Mouse (Mus musculus): ENCODE results near the gene Slc26a1. TPM values are rescaled to one million over a fixed set of nuclear protein-coding genes. Genes with fewer than 3 reads are reported as not detected.

Gene Slc26a1
- polyA plus RNA-seq, 1 experiment from 2014 or later = 0.97 TPM

- H3K4me2 ChIP-seq (ENCODE audit: low read depth) = peak within 1 kb of the TSS; percentile 79
- H3K9ac ChIP-seq (ENCODE audit: low read length) = peak within 1 kb of the TSS; percentile 85
- peak; percentile 96 for DNase-seq (ENCODE audit: low spot score)
- peak within 1 kb of the TSS; percentile 63 for H3K4me3 ChIP-seq (ENCODE audit: low read depth, low read length)
- no peaks in the 10 kb centered on the region for H3K36me3 ChIP-seq (ENCODE audit: control insufficient read depth, insufficient read depth, low read length)
- no peaks in the 10 kb centered on the region for H3K27me3 ChIP-seq (ENCODE audit: control insufficient read depth, insufficient read depth, low read length)
- H3K27ac ChIP-seq (ENCODE audit: low read depth, low read length) = peak within 1 kb of the TSS; percentile 73
- no peaks in the 10 kb centered on the region for H3K9me3 ChIP-seq (ENCODE audit: control insufficient read depth, low read length)
- ATAC-seq (ENCODE audit: insufficient read depth, low FRiP score, low TSS enrichment) = peak; percentile 94
- H3K4me1 ChIP-seq (ENCODE audit: control insufficient read depth, insufficient read depth, low read length) = peaks cover 6% of the 10 kb centered on the region; the same call in 1 of the 2 replicates
- under 1% methylated on average over 58 of the region's 58 CpGs for WGBS
Observed at GRCm38 (mm10) chr5:108629634-108630483, 45.5 kb downstream of the Slc26a1 start, which contains the start of the genes Gak and Tmem175. Gene Gak, minus strand, starts transcription at chr5:108629755. Gene Tmem175, plus strand, starts transcription at chr5:108629770.

DNA sequence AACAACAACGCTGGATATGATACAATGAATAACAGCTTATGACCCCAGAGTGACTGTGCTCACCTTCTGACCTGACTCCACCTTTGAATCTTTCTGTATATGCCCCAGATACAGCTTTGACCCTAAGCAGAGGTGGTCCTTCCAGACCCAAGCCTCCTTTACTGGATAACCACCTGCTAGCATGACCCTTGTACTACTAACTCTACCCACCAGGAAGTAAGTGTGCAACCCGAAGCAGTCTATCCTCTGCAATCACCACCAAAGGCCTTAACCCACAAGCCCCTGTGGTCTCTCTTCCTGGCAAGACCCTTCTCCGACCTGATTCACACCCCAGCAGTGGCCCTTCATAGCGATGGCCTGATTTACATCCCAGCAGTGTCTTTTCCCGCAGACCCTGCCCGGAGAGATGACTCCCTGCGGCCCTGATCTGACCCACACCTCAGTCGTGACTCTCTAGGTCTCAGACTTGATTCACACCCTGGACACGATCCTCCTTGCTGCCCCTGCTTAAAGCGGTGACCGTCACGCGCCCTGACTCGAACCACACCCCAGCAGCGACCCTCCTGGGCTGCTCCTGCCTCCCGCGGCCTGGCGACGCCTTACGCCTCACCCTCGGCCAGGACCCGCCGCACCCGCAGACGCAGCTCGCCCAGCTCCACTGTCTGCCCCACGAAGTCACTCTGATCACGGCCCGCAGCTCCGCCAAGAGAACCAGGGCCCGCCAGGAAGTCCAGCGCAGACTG is 46.3 kb downstream of the Slc26a1 start:
- H3K4me2 ChIP-seq (ENCODE audit: low read depth) = peak overlapping the region; percentile 79
- no peaks in the 10 kb centered on the region for H3K9me3 ChIP-seq (ENCODE audit: control insufficient read depth, low read length)
- no peaks in the 10 kb centered on the region for H3K27me3 ChIP-seq (ENCODE audit: control insufficient read depth, insufficient read depth, low read length)
- H3K27ac ChIP-seq (ENCODE audit: low read depth, low read length) = peak overlapping the region; percentile 73
- peak overlapping the region; percentile 63 for H3K4me3 ChIP-seq (ENCODE audit: low read depth, low read length)
- H3K9ac ChIP-seq (ENCODE audit: low read length) = peak overlapping the region; percentile 85
- peaks cover 6% of the 10 kb centered on the region; the same call in 1 of the 2 replicates for H3K4me1 ChIP-seq (ENCODE audit: control insufficient read depth, insufficient read depth, low read length)
- H3K36me3 ChIP-seq (ENCODE audit: control insufficient read depth, insufficient read depth, low read length) = no peaks in the 10 kb centered on the region
- DNase-seq (ENCODE audit: low spot score) (no peak), ATAC-seq (ENCODE audit: insufficient read depth, low FRiP score, low TSS enrichment) (peak; percentile 88)
- 2% methylated on average over 32 of the region's 32 CpGs for WGBS

DNA sequence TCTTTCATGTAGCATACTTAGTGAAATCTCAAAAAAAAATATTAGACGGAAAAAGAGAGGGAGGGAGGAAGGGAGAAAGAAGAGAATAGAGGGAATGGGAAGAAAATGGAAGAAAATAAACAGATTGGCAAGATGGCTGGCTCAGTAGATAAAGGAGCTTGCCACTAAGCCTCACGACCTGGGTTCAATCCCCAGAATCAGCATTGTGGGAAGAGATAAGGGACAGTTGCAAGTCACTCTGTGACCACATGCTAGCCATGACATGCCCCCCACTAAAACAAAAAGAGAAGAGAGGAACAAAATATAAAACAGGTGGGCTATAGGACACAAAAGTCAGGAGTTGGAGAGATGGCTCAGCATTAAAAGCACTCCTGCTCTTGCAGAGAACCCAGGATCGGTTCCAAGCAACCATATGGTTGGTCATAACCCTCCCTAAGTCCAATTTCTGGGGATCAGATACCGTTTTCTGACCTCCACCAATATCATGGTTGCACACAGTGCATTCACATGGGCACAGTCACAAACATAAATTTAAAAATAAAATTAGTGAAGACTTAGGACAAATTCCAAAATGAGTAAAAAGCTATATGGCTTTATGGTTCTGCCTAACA is 49.2 kb downstream of the Slc26a1 start:
- 91% methylated on average over 4 of the region's 4 CpGs for WGBS
- H3K9ac ChIP-seq (ENCODE audit: low read length) = no peak overlapping the region
- no peaks in the 10 kb centered on the region for H3K36me3 ChIP-seq (ENCODE audit: control insufficient read depth, insufficient read depth, low read length)
- no peaks in the 10 kb centered on the region for H3K9me3 ChIP-seq (ENCODE audit: control insufficient read depth, low read length)
- no peak overlapping the region for H3K4me2 ChIP-seq (ENCODE audit: low read depth)
- no peak for DNase-seq (ENCODE audit: low spot score)
- no peak overlapping the region for H3K27ac ChIP-seq (ENCODE audit: low read depth, low read length)
- H3K4me1 ChIP-seq (ENCODE audit: control insufficient read depth, insufficient read depth, low read length) = peaks cover 6% of the 10 kb centered on the region; the same call in 1 of the 2 replicates
- ATAC-seq (ENCODE audit: insufficient read depth, low FRiP score, low TSS enrichment) = no peak
- H3K27me3 ChIP-seq (ENCODE audit: control insufficient read depth, insufficient read depth, low read length) = no peaks in the 10 kb centered on the region
- H3K4me3 ChIP-seq (ENCODE audit: low read depth, low read length) = no peak overlapping the region

DNA sequence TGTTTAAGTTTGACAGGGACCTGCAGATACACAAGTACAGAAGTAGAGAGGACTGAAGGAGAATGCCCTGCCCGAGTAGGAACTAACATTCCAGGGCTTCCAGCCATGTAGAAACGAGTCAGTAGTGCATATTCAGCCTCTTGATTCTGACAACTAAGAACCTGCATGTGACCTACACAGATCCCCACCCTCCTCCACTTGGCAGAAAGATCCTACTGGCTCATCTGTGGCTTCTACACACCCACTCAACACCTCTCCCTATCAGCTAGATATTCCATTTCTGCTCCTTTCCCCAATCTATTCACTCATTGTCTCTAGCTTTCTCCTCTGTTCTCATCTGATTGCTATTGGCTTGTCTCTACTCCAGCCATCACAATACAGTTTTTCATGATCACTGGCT is 53.5 kb downstream of the Slc26a1 start:
- Histone ChIP-seq H3K27me3 (ENCODE audit: control insufficient read depth, insufficient read depth, low read length) (no peaks in the 10 kb centered on the region), H3K4me1 (ENCODE audit: control insufficient read depth, insufficient read depth, low read length) (no peaks in the 10 kb centered on the region), H3K27ac (ENCODE audit: low read depth, low read length) (no peak overlapping the region), H3K9me3 (ENCODE audit: control insufficient read depth, low read length) (no peaks in the 10 kb centered on the region), H3K36me3 (ENCODE audit: control insufficient read depth, insufficient read depth, low read length) (no peaks in the 10 kb centered on the region; the same call in none of the 2 replicates), H3K4me3 (ENCODE audit: low read depth, low read length) (no peak overlapping the region), H3K9ac (ENCODE audit: low read length) (no peak overlapping the region), H3K4me2 (ENCODE audit: low read depth) (no peak overlapping the region)
- DNase-seq (ENCODE audit: low spot score) (no peak), ATAC-seq (ENCODE audit: insufficient read depth, low FRiP score, low TSS enrichment) (no peak)
- 65% methylated on average over 2 of the region's 2 CpGs for WGBS

Other genes with a start within 250 kb of the Slc26a1 start
- gene Atp5k, start 241.1 kb downstream of the Slc26a1 start, polyA plus RNA-seq (2014; fragmentation: Nextera tagmentation; extraction: Ambion mirVana) = 386 and 414 TPM in 2 replicates
- gene Mfsd7a, start 226.7 kb downstream of the Slc26a1 start, polyA plus RNA-seq (2014; fragmentation: Nextera tagmentation; extraction: Ambion mirVana) = not detected in 2 replicates
- 35.2 and 36.2 TPM in 2 replicates for gene Pcgf3, start 214.3 kb downstream of the Slc26a1 start, polyA plus RNA-seq (2014; fragmentation: Nextera tagmentation; extraction: Ambion mirVana)
- gene Cplx1, start 125.5 kb downstream of the Slc26a1 start, polyA plus RNA-seq (2014; fragmentation: Nextera tagmentation; extraction: Ambion mirVana) = 16.9 and 17.4 TPM in 2 replicates
- gene Gak, start 45.8 kb downstream of the Slc26a1 start, polyA plus RNA-seq (2014; fragmentation: Nextera tagmentation; extraction: Ambion mirVana) = 53.4 and 53.5 TPM in 2 replicates
- 17.7 and 20.7 TPM in 2 replicates for gene Tmem175, start 45.8 kb downstream of the Slc26a1 start, polyA plus RNA-seq (2014; fragmentation: Nextera tagmentation; extraction: Ambion mirVana)
- gene Idua, start 15.2 kb downstream of the Slc26a1 start, polyA plus RNA-seq (2014; fragmentation: Nextera tagmentation; extraction: Ambion mirVana) = 7.1 and 8.2 TPM in 2 replicates
- gene Dgkq, start 5.9 kb downstream of the Slc26a1 start, polyA plus RNA-seq (2014; fragmentation: Nextera tagmentation; extraction: Ambion mirVana) = 11.6 and 12.1 TPM in 2 replicates
- gene Fgfrl1, start 16.8 kb upstream of the Slc26a1 start, polyA plus RNA-seq (2014; fragmentation: Nextera tagmentation; extraction: Ambion mirVana) = 26.0 and 28.6 TPM in 2 replicates
- 0.95 and 0.97 TPM in 2 replicates for gene Rnf212, start 99.4 kb upstream of the Slc26a1 start, polyA plus RNA-seq (2014; fragmentation: Nextera tagmentation; extraction: Ambion mirVana)
- not detected in 2 replicates for gene Tmed11, start 119.8 kb upstream of the Slc26a1 start, polyA plus RNA-seq (2014; fragmentation: Nextera tagmentation; extraction: Ambion mirVana)
- gene Vmn2r8, start 133.3 kb upstream of the Slc26a1 start, polyA plus RNA-seq (2014; fragmentation: Nextera tagmentation; extraction: Ambion mirVana) = not detected in 2 replicates
- not detected in 2 replicates for gene Vmn2r9, start 177.0 kb upstream of the Slc26a1 start, polyA plus RNA-seq (2014; fragmentation: Nextera tagmentation; extraction: Ambion mirVana)

Measured in neural tube, embryonic 11.5 days (tissue).